Mouse (Mus musculus) hematopoietic stem cell, adult 5-6 weeks (primary cell): ENCODE results near the gene Cers2. TPM values are rescaled to one million over a fixed set of nuclear protein-coding genes. Genes with fewer than 3 reads are reported as not detected.
"Not testable (repeated sequence)": the region's sequence is repeated elsewhere in the genome, so short reads cannot be mapped to it uniquely, and the experiment has no call there.

ENCODE experiments used
- ATAC-seq, 2 experiments: fragments of 125-278 bp in 1 of 2; replicated peaks in 1 of 2; 2 replicates each; pipeline ENCODE4 v1.8.0; 2016 to 2017; ENCODE audit warnings: inconsistent platforms in 2 of 2, mild to moderate bottlenecking in 2 of 2, moderate number of reproducible peaks in 2 of 2, low read depth in 1 of 2, moderate TSS enrichment in 1 of 2; ENCODE audit not compliant: low FRiP score in 2 of 2, poor library complexity in 2 of 2, severe bottlenecking in 2 of 2, insufficient read depth in 1 of 2, low TSS enrichment in 1 of 2
- total RNA-seq: library from RNA; stranded (forward); fragments of 172-1452, 232-1000 nt; gene quantifications from 2 replicates; pipeline ENCODE4 v1.2.3, GENCODE M21; 2017

Cers2 gene
- total RNA-seq, 1 experiment from 2014 or later: 119 TPM

DNA sequence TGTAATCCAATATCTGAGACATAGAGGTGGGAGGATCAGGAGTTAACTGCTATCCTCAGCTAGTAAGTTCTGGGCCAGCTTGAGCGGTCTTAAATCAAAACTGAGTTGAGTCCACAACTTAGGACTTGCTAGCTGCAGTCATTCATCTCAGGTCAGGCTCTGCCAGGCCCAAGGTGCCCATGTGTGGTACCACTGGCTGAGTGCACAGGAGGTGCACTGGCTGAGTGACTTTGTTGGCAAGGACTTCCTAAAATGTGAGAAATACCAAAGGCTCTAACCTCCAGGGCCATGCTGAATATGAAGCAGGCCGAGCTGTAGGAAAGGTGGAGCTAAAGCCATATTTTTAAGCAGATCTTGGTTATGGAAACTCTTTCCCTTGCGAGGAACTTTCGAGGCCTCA lies 22.8 kb downstream of the Cers2 start:
- no peak for ATAC-seq

DNA sequence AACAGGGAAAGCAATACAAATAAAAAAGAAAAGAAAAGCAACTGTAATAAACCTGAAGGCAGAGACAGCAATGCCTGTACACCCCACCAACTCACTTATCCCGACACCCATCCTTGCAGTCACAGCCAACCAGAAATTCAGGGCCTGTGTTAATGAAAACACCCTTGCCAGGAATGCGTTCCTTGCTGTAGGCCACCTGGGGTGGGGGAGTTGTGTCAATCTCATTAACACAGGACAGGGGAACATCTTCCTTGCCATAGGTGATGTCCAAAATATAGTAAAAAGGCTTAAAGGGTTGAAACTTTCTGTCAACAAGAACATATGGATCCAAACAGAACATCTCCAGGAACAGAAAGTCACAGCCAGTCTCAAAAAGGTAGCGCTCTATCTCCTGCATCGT lies 23.7 kb downstream of the Cers2 start:
- ATAC-seq: no peak

DNA sequence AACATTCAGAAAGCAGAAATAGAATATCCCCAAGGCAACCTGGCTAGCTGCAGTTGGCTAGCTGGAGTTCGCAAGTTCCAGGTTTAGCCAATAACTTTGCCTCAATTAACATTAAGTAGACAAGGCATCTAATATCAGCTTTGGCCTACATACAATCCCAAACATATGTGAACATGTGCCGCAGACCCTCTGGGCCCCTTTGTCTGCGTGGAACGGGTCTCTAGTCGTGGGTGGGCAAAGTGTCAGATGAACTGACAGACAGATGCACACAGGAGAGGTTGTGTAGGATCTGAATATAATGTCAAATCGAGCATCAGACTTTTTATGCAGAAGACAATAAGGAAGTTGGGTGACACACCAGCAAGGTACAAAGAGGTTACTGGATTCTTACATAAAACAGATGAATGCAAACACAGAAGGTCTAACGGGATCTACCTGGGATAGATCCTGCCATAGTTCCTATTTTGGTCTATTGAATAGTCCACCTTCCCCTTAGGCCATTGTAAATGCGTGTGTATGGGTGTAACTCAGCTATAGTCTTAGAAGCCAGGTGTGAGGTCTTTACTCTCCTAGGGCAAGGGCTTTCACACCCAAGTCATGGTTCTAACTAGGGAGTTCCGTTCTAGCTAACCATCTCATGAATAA lies 28.9 kb downstream of the Cers2 start:
- ATAC-seq: not testable (repeated sequence)

DNA sequence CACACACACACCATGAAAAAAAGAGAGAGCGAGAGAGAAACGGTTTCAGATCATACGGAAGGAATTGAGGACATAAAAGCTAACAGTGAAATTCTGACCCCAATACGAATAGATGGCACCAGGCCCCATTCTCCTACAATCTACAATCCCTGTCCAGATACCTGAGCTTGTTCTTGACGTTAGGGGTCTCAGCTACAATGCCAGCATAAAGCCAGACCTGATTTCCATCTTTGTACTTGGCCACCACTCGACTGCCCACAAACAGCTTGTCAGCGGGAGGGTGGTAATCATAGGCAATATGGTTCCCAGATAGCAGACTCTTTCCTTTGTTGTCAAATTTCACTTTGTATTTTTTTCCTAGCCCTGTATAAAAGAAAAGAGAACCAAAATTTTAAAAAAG lies 31.9 kb downstream of the Cers2 start:
- ATAC-seq: no peak

DNA sequence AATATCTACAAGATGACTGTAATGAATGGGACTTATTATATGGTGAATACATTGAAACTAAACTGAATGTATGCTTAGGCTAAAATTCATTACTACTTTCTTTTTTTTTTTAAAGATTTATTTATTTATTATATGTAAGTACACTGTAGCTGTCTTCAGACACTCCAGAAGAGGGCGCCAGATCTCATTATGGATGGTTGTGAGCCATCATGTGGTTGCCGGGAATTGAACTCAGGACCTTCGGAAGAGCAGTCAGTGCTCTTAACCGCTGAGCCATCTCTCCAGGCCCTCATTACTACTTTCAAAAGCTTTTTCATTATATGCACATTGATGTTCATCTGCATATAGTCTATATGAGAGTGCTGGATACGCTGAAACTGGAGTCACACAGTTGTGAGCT lies 33.8 kb downstream of the Cers2 start:
- not testable (repeated sequence) for ATAC-seq

DNA sequence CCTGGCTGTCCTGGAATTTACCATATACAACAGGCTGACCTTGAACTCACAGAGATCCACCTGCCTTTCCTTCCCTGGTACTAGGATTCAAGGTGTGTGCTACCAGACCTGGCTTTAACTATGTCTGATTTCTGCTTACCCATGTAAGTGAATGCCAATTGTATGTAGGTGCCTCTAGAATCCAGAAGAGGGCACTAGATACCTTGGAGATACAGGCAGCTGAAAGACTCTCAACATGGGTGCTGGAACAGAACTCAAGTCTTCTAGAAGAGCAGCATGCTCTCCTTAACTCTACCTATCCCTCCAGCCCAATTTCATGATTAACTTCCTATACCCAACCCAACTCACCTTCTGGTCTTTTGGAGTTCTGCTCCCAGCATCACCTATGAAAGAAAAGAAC lies 34.9 kb downstream of the Cers2 start:
- ATAC-seq: peak; percentile 59 to 71; a peak in 3 of 4 replicates

DNA sequence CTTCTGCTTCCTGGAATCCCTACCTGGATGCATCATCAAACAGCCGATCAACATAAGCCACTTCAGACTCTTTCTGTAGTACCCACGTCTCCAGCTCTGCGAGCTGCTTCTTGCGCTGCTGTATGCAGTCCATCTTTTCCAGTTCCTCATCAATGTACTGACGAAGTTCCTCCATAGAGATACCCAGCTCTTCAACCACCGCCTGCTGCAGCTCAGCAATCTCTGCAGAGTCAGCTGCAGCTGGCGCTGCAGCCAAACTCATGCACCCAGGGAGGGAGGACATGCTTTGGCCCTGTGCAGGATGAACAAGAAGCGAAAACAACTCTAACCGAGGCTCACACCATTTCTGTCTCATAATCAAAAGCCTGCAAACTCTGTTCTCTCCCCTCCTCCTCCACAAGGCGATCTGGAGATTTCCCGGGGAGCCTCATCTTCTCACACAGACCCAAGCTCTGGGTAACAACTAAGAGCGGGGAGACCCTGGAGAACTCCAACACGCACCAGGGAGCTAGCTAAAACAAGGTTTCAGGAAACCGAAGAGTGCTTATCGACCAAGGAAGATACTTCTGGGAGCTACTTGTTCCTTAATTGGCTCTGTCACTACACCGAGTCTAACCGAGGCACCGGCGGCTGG lies 41.4 kb downstream of the Cers2 start:
- peak; percentile 39 to 44; a peak in 1 of 4 replicates for ATAC-seq

DNA sequence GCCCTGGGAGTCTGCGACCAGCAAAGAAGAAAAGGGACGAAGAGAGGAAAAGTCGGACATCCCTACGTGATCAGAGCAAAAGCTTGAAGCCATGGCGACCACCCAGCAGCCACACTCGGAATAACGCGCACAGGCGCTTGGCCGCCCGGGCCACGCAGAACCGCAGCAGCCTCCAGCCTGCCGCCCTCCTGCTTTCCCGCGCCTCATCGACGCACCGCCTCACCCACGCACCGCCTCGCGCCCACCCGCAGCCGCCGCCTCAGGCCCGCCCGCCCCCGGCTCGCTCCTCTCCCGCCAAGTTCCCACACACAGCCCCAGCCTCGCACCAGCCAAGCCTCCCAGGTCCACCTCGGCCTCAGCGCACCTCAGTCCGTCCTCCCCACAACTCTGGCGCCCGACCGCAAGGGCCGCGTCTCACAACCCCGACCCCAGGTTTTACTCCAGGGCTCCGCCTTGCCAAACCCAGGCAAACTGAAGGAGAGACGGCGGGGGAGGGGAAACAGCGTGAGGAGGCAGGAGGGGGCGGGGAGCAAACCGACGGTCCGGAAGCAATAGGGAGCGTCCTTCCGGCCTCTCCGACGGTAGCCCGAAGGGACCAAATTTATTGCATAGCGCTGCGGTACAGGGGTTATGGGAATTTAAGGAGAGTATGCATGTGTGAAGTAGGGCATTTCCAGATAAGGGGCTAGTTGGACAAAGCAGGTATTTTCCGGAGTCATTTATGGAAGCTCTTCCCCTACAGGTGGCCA lies 42.3 kb downstream of the Cers2 start, which contains the start of gene Setdb1:
TSS of gene Setdb1 (minus strand) at position 502 of the 749 bp plus-strand sequence.
- peak; percentile 79 to 88 for ATAC-seq

DNA sequence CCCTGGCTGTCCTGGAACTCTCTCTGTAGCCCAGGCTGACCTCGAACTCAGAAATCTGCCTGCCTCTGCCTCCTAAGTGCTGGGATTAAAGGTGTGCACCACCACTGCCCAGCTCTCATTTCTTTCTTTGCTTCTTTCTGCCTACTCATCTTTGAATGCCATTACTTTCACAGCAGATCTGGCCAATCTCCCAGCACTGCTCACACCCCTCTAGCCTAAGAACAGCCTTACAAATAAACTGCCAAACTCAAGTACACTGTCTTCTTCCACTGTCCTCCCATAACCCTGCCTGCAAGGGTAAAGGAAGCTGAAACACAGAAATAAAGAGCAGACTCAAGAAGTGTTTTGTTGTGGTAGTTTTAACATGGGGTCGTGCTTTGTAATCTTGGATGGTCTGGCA lies 43.2 kb downstream of the Cers2 start:
- no peak for ATAC-seq

DNA sequence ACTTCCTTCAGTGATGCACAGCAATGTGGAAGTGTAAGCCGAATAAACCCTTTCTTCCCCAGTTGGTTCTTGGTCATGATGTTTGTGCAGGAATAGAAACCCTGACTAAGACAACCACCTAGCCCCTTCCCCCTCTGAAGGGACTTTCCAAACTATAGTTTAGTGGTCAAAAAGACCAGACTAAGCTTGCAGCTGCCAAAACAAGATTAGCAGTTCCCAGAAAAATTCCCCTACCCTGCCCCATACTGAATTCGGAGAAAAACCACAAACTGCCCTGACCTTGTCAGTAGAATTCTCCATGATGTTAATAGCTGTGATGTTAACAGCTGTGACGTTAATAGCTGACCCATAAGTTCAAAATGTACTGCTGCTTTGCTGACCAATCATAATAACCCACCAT lies 45.7 kb downstream of the Cers2 start:
- ATAC-seq: not testable (repeated sequence)

DNA sequence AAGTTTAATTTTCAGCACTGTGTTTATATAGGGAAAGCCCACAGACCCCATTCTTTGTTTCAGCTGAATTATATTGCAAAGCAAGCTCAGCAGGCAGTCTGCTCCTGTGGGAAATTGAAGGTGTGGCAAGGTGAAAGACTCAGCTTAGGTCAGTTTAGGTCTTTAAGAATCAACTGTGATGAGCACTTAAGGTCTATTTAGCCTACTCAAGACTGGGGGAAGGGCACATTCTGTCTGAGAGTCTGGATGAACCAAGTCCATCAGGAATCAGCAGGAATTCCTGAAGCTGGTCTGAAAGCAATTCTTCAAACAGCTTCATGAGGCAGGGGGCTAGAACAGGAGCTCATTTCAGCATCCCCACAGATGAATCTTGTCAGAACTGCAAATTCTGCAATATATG lies 55.5 kb downstream of the Cers2 start:
- ATAC-seq: no peak

Other genes with a start within 250 kb of the Cers2 start
- 20.9 and 23.1 TPM in 2 replicates for gene Pip5k1a, start 207.9 kb upstream of the Cers2 start, total RNA-seq
- 63.2 and 229 TPM in 2 replicates for gene Vps72, start 203.8 kb upstream of the Cers2 start, total RNA-seq
- gene Tmod4, start 190.3 kb upstream of the Cers2 start, total RNA-seq: 0.63 TPM in 1 of 2 replicates, not detected in the other
- 96.4 and 116 TPM in 2 replicates for gene Scnm1, start 180.8 kb upstream of the Cers2 start, total RNA-seq
- gene Lysmd1, start 180.7 kb upstream of the Cers2 start, total RNA-seq: 8.6 and 10.4 TPM in 2 replicates
- gene Tnfaip8l2, start 172.4 kb upstream of the Cers2 start, total RNA-seq: 15.2 and 16.3 TPM in 2 replicates
- 0.31 and 1.3 TPM in 2 replicates for gene Sema6c, start 154.3 kb upstream of the Cers2 start, total RNA-seq
- gene Gabpb2, start 96.9 kb upstream of the Cers2 start, total RNA-seq: 51.7 and 52.8 TPM in 2 replicates
- gene Cdc42se1, start 86.1 kb upstream of the Cers2 start, total RNA-seq: 60.3 and 67.5 TPM in 2 replicates
- 8.2 and 13.0 TPM in 2 replicates for gene Mllt11, start 82.6 kb upstream of the Cers2 start, total RNA-seq
- 1.6 and 2.3 TPM in 2 replicates for gene Gm128, start 73.2 kb upstream of the Cers2 start, total RNA-seq
- gene Bnipl, start 63.6 kb upstream of the Cers2 start, total RNA-seq: not detected in 2 replicates
- gene Mindy1, start 33.4 kb upstream of the Cers2 start, total RNA-seq: 42.4 and 45.4 TPM in 2 replicates
- 9.8 and 11.7 TPM in 2 replicates for gene Prune1, start 32.7 kb upstream of the Cers2 start, total RNA-seq
- gene Anxa9, start 7.6 kb upstream of the Cers2 start, total RNA-seq: 8.0 and 9.9 TPM in 2 replicates
- gene Setdb1, start 42.4 kb downstream of the Cers2 start, total RNA-seq: 37.0 and 46.7 TPM in 2 replicates
- not detected in 2 replicates for gene 4930558C23Rik, start 88.0 kb downstream of the Cers2 start, total RNA-seq
- 28.8 and 29.3 TPM in 2 replicates for gene Arnt, start 119.6 kb downstream of the Cers2 start, total RNA-seq
- gene Ctsk, start 184.5 kb downstream of the Cers2 start, total RNA-seq: not detected in 2 replicates
- 73.4 and 145 TPM in 2 replicates for gene Ctss, start 212.0 kb downstream of the Cers2 start, total RNA-seq
- not detected in 2 replicates for gene Hormad1, start 244.9 kb downstream of the Cers2 start, total RNA-seq